Mouse (Mus musculus): ENCODE measurements at regions not wholly inside any gene's neighbourhood (a gene's known extent, or its start where the extent isn't known, plus 50 kb on each side); places are given as distances from the start of the nearest gene placed in this dataset.

- DNase-seq (ENCODE audit: low spot score) = no peak
Measured at GRCm38 (mm10) chr1:119364901-119365300, 57.1 kb downstream of the Inhbb start.

GRCm38 (mm10) chr1:119358096-119358495, 64.0 kb downstream of the Inhbb start:
- DNase-seq (ENCODE audit: low spot score) = no peak

- no peak for DNase-seq (ENCODE audit: low spot score)
Measured at GRCm38 (mm10) chr1:119356916-119357315, 65.1 kb downstream of the Inhbb start.

GRCm38 (mm10) chr1:119355456-119355855, 66.6 kb downstream of the Inhbb start:
- DNase-seq (ENCODE audit: low spot score) = no peak

- DNase-seq (ENCODE audit: low spot score) = no peak
Measured at GRCm38 (mm10) chr1:119351567-119351966, 70.5 kb downstream of the Inhbb start.

DNA sequence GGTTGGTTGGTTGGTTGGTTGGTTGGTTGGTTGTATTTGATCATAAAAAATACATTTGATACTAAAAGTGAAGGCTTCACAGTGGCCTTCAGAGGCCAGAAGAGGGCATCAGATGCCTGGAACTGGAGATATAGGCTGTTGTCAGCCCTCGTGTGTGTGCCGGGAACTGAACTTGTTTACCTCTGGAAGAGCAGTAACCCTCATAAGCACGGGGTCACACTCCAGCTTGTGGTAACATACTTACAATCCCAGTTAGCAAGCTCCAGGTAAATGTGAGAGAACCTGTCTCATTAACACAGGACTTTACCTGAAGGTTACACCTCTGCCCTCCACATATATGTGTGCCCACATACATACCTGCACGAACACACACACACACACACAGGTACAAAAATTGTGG, 71.2 kb downstream of the Inhbb start:
- DNase-seq (ENCODE audit: low spot score) = no peak

DNA sequence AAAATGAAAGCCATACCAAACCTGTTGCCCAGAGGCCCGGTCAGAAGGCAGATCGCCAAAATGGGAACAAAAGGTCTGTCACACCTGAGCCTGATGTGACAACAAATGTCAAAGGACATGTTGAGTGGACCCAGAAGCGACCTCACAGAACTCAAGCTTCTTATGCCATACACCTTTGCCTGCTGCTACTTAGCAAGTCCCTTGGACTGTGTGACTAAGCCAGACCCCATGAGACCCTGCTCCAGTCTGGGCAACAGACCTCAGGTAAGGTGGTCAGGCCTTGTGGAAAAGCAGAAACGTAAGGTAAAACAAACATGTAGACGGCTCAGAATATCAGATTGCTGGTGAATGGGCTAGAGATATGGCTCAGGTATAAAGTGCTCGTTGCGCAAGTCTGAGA, 71.8 kb downstream of the Inhbb start:
- DNase-seq (ENCODE audit: low spot score) = no peak

GRCm38 (mm10) chr1:119348456-119349208, 73.4 kb downstream of the Inhbb start:
- no peak for DNase-seq (ENCODE audit: low spot score)

DNA sequence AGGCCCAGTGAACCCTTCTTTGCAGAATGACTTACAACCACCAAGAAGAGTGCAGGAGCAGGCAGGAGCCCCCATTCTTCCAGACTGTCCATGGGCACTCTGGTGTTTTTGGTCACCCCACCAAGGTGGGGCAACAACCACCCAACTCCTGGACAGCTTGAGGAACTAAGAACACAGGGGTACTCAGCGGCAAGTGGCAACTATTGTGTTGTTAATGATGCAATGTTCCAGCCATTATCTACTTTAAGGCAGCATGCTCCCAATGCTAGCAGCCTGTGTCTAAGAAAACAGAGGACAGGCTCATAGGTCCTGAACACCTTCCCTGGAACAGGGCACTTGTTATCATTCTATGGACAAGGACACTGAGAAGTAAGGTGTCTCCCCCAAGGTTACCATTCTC, 74.3 kb downstream of the Inhbb start:
- DNase-seq (ENCODE audit: low spot score) = no peak

DNA sequence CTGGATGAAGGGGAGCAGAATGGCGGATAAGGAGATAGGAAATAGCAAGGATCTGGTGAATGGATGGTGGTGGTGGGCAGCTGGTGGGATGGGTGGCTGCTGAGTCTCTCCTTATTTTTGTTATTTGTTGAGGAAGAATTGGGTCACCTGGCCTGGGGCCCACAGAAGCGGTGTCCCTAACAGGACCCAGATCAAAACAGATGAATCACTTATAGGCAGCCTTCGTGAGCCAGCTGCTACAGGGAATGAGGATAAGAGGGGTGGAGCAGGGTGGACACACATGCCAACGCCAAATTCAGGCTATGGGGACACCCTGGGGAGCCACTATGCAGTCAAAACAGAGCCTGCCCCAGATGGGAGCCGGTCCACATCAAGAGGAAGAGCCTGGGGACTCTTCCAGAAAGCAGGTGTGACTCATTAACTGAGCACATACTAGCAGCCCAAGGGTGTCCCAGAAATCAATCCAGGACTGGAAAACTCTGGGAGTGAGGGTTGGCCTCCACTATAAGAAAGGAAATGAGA, 75.4 kb downstream of the Inhbb start:
- DNase-seq (ENCODE audit: low spot score) = no peak

DNA sequence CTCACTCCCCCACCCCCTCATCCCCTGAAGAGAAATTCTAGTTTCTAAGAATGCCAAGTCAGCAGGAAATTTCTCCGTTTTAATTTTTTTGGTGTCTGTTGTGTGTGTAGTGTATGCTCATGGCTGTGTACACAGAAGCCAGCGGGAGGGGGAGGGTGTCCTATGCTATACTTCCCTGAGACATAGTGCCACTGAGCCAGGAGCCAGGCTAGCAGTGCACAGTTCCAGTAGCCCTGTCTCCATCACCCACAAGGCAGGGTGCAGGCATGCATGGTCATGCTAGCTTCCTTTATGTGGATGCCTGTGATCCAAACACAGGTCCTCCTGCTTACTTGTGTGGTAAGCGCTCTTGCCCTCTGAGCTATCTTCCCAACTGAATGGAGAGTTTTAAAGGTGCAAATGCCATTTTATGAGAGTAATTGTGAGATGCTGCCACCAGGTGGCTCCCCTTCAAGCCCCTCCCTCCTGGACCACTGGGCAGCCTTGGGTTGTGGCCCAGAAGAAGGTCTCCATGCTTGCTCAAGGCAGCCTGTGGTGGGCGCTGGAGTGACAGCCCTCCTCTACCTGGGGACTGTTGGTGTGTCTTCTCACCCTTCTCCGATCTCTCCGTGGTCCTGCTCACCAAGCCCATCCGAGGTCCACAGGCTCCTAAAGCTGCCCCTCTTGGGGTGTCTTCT, 76.8 kb downstream of the Inhbb start:
- DNase-seq (ENCODE audit: low spot score) = no peak

DNA sequence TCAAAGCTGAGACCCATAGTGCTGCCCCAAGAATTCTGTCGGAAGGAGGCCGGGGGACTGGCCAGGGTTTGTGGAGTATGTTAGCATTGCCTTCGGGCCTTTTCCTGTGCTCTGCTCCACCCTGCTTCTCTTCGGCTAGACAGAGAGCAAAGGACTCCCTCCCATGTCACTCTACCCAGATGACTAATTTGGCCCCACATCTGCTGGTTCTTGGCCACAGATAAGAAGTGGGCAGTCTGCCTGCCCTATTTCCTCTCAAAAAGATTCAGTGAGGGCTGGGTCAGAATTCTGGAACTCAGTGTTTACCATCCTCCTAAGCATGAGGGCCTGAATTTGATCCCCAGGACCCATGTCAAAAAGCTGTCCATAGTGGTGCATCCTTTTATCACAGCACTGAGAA, 78.0 kb downstream of the Inhbb start:
- DNase-seq (ENCODE audit: low spot score) = peak; percentile 24

DNA sequence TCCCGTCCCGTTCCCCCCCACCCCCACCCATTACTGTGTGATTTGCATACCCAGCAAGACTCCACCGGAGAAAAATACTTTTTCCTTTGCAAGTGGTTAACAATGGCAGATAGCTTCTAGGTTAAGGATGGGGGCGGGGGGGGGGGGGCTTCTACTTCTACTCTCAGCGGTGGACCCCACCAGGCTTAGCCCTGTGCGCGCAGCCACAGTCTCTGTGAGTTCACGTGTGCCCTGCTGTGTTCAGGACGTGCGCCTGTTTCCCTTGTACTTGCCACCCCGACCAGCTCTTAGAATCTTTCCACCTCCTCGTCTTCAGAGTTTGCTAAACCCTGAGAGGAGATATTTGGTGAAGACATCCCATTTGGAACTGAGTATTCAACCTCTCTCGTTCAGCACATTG, 86.9 kb downstream of the Inhbb start:
- no peak for DNase-seq (ENCODE audit: low spot score)

DNA sequence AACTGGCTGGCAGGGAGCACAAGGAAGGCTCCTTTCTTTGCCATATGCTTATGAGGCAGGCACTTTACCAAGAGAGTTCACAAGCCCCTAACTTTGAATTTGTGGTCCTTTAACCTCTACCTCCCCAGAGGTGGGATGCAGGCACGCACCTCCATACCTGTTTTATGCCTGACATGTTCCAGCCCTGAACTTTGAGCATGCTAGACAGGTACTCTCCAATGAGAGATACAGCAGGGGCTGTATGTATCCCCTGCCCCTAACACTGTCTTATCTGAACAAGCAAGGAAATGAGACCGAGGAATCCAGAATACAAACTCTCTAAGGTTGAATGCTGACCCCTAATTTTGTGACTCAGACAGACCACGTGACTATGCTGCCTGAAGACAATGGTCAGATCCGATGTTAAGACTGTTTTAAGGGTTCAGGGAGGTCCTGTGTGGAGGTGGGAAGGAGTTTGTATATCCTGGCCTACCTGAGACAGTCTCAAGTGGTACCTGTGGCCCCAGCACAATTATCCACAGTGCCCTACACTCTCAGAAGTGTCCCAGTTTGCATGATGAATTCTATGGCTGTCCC, 91.2 kb downstream of the Inhbb start:
- no peak for DNase-seq (ENCODE audit: low spot score)

DNA sequence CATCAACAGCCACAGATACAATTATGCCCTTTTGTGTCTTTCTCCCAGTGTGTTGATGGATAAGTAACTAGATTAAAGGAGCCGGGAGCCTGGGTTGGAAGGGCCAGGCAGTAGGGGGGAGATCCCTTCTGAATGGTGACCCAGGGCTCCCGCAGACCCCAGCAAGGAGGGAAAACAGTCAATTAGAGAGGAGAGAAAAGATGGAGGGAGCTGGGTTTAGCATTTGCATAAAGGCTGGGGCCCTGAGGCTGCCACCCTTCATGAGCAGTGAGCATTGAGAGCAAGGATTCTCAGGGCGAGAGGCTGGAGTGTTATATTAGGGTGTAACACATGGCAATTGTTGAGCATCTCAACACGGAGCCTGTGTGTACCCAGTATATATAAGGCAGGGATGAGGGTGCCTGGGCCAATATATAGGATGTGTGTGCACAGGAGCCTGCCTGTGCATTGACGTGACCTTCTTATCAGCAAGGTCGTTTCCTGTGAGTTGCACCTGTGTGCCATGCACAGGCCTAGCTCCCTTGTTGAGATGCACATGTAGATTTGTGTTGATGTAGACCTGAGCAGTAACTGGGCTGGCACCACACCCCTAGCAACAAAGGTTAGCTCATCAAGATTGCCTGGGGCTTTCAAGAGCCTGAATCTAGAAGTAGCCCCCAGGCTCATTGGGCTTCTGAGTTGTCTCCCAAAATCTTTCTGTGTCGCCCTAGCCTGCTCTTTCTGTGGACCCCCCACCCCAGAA, 92.2 kb downstream of the Inhbb start:
- no peak for DNase-seq (ENCODE audit: low spot score)

DNA sequence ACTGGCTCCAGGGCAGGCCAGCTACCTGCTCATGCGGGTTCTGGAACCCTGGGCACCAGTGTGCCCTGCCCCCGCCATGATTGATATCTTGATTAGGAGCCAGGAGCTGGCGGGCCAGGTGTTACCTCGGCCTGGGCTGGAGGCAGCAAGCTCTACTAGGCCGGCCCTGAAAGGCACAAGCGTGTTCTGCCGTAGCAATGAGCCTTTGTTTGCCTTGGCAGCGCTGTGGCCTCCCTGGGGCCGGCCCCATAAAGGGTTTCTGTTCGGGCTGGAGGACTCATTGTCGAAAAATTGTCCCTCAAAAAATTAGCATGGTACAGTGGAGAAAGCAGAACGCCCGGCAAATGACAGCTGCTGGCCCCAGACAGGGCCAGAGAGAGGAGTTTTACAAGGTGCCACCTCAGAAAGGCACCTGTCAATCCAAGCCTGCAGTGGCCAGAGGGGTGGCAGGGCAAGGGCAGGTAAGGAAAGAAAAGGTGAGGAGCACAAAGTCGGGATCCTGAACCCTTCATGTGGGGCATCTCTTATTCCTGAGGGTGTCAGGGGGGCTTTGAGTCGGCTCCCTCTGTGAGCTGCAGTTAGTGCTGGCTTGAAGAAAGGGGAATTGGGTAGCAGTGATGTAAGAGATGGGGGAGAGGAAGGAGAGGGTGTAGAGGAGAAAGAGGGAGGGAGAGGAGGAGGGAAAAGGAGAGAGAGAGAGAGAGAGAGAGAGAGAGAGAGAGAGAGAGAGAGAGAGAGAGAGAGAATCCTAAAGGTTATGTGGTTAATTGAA, 92.9 kb downstream of the Inhbb start:
- DNase-seq (ENCODE audit: low spot score) = peak; percentile 31

DNA sequence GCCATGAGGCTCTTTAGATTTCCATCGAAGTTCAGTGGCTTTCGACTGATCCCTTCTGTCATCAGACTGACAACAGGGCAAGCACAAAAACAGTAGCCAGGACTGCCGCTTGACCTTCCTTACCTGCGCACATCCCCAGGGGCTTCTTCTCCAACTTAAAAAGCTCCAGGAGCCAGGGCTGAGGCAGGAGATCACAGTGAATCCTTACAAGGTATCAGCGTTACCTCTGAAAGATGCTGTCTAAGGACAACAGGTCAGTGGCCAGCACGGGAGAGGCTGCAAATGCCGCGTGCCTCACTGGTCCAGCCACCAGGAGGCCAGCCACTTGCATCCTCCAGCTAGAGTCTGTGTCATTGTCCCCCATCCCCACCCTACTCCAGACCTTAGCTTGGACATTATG, 97.5 kb downstream of the Inhbb start:
- no peak for DNase-seq (ENCODE audit: low spot score)

DNA sequence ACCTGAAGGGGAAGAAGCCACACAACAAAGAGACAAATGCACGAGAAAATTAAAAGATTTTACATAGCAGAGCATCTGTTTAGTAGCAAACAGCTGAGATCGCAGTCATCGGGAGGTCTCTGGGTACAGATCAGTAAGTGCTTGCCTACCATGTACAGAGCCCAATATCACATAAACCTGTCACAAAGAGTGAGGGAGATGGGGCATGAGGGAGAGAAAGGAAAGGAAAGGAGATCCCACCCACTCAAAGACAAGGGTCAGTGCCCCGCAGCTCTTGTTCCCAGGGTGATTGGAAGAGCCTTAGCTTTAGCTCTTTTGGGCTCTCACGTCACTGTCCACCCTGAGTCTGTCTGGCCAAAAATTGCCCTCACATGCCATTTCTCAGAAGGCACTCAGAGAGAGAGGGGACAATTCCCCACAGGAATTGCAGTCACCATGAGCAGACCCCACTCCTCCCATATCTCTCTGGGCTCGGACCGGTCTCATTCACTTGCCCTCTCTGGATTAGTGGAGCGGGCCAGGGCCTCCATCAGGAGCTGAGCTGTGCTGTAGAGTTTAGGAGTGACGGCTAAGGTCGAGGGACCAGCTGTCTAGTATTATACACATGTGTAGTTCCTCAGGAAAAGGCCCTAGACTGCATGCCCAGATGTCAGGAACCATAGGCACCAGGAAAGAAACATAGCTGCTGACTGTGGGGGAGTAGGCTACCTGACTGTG, 99.6 kb downstream of the Inhbb start:
- DNase-seq (ENCODE audit: low spot score) = no peak

DNA sequence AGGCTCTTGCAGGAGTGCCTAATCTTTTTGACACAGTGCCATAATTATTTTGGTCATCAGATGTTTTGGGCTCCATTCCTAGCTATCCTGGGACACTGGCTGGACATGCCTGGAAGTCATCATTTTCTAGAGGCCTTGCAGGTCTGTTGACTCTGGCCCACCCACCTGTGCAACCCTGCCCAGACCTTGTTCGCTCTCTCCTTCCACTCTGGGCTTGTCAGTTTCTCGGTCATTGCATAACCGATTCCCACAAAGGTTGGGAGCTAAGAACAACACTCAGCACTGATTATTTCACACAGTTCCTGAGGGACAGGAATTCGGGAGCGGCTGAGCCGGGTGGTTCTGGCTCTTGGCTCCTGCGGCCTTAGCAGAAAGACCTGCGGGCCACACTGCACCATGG, 100.2 kb downstream of the Inhbb start:
- no peak for DNase-seq (ENCODE audit: low spot score)

- DNase-seq (ENCODE audit: low spot score) = no peak
Measured at GRCm38 (mm10) chr1:119317006-119317405, 105.0 kb downstream of the Inhbb start.

DNA sequence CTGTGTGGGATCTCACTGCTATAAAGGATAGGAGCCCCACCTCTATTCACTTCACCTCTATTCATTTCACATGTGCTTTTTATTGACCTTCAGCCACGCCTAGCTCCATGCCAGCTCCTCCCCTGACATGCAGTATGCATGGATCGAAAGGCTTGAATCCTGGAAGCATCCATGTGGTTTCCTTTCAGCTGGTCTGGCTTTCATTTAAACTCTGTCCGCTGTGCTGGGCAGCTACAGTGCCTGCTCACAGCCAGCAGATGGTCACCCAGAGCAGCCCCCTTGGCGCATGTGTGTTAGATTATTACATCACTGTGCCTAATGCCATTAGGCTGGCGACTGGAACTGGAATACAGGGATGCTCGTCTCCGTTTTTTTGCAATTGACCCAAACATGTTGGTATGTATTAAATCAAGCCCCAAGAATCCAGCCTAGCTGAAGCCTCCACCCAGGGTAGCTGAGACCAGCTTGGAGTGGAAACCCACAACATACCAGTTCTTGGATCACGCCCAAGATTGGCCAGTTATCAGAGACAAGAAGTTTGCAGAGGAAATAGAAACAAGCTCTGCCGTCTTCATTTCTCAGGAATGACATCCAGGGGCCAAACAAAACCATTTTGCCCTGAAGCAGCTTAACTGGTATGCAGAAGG, 113.2 kb downstream of the Inhbb start:
- DNase-seq (ENCODE audit: low spot score) = peak; percentile 23
